Mouse (Mus musculus) heart, adult 9 months (tissue): Measurements from ENCODE around the gene Cmc2.

Source experiments
- DNase-seq, 2 experiments: peaks; one replicate each; pipeline ENCODE4 v3.0.0; 2022; ENCODE audit warnings: low spot score in 2 of 2

Cmc2 gene

GRCm38 (mm10) chr8:116921337-116922059, at the start of gene Cmc2, which contains the start of gene Cenpn:
Gene Cmc2 (minus strand): TSS chr8:116921455.
Gene Cenpn (plus strand): TSS chr8:116921730.
- DNase-seq, result peak; percentile 88 to 93

DNA sequence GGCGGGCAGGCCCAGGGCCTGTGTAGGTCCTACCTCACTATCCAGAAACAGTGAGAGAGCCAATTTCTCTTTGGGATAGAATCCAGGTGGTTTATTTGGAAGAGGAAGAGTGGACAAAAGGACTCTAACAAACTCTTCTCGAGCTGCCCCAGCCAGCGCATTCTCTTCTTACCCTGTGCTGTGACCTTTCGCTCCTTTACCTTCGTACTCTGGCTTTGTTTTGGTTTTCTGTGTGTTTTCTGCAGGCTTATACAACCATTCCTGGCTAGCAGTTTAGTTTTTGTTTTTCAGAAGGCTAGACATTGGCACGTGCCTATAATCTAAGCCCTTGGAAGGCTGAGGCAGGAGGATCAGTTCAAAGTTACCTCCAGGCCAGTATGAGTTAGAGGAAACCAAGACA, 48.3 kb upstream of the Cmc2 start:
- no peak for DNase-seq

DNA sequence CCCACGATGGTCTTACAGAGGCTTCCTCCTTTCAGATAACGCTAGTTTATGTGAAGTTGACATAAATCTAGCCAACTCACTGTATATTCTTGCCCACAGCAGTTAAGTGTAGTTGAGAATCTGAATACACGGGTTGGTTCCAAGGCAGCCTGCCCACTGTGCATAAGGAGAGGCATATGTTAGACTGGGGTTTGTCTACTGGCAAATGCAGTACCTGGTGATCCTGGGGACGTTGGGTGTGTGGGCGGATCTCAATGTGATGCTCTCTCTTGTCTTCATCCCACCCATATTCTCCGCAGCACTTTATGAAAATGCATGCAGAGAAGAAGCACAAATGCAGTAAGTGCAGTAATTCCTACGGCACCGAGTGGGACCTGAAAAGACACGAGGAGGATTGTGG, 33.2 kb upstream of the Cmc2 start:
- DNase-seq, result no peak

GRCm38 (mm10) chr8:116952428-116952827, 31.2 kb upstream of the Cmc2 start:
- no peak for DNase-seq

DNA sequence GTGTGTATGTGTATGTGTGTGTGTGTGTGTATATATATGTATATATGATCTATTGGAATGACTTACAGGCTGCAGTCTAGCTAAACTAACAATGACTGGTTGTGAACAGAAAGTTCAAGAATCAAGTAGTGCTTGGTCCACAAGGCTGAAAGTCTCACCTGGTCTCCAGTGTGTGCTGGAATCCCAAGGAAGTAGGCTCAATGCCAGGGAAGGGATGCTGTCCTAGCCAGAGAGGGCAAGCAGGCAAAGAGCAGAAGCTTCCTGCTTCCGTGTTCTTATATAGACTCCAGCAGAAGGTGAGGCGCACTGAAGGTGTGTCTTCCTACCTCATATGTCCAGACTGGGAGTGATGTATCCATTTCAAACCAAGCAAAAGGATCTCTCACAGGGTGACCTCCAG, 30.5 kb upstream of the Cmc2 start:
- no peak for DNase-seq

- no peak for DNase-seq
Observed at GRCm38 (mm10) chr8:116951369-116951768, 30.1 kb upstream of the Cmc2 start.

- no peak for DNase-seq
Observed at GRCm38 (mm10) chr8:116947589-116947988, 26.3 kb upstream of the Cmc2 start.

DNA sequence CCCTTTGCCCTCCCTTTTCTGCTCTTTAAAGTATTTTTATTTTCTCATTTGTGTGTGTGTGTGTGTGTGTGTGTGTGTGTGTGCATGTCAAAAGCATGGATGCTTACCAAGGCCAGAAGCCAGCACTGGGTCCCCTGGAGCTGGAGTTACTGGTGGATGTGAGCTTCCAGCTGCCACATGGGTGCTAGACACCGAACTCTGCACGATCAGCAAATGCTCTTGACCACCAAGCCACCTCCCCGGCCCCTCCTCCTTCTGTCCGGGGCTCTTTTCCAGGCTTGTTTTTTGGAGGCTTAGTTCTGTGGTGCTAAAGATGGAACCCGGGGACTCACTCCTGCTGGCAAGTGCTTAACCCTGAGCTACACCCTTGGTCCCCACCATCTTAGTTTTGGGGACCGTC, 25.6 kb upstream of the Cmc2 start:
- peak; percentile 27 to 31 for DNase-seq

DNA sequence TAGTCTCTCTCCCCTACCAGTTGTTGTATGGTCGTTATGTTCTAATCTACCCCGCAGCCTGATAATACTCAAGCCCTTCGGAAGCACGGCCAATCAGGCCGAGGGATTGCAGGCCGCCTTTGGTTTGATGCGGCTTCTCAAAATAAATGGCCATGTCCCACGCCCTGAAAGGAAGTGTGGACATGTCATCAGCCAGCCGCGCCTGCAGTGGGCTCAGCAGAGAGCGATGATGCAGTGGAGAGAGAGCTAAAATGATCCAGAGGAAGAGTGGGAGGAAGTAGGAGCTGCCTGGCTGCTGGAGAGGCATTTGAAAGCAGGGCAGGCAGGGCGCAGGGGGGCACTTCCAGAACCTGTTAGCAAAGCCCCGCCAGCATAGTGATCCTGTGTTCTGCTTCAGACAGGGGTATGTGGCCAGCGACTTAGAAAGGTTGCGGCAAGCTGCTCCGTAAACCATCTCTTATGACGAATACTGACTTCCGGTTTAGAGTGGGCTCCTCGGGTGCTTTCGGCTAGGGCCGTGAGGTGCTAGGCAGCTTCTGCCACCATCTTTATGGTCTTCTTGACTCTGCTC, 25.1 kb upstream of the Cmc2 start:
- DNase-seq, result peak; percentile 62 to 67

DNA sequence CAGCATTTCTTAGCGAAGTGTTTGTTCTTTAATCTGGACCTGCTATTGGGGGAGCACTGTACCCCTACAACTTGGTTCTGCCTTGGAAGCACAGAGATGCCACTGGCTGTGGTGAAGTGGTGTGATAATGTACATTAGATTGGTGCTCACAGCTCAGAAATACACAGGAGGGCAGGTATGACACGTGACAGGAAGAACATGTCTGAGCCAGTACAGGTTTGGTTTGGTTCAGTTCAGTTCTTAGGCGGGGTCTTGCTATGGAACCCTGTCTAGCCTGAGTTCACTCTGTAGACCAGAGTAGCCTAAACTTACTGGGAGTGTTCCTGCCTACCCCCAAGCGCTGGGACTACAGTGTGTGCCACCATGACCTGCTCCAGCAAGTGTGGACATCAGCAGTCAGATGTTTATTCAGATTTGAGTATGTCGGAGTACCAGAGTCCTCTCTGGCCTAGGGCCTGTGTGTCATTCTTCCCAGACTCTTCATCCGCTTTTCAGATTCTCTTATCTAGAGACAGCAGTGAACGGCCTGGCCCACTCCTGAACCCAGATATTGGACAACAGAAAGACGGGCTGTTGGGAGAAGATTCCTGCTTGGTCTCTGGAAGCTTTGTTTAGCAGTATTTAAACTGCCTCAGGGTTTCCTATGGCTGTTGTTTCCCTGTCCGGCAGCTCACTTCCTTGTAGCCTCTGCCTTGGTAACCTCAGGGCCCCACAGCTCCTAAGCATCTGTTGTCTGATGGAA, 24.1 kb upstream of the Cmc2 start:
- no peak for DNase-seq

DNA sequence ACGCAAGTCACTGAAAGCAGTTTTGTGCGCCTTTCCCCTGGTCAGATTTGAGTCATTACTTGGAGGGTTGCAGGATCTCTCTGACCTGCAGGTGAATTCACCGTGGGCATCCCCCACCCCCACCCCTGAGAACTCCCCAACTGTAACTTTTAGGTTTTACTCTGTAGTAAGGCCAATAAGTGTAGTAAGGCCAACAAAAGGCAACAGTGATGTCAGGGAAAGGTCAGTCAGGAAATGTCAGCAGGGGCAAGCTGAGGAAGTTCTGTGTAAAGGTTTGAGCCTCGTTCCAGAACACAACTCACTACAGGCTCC, 23.1 kb upstream of the Cmc2 start:
- DNase-seq, result no peak

DNA sequence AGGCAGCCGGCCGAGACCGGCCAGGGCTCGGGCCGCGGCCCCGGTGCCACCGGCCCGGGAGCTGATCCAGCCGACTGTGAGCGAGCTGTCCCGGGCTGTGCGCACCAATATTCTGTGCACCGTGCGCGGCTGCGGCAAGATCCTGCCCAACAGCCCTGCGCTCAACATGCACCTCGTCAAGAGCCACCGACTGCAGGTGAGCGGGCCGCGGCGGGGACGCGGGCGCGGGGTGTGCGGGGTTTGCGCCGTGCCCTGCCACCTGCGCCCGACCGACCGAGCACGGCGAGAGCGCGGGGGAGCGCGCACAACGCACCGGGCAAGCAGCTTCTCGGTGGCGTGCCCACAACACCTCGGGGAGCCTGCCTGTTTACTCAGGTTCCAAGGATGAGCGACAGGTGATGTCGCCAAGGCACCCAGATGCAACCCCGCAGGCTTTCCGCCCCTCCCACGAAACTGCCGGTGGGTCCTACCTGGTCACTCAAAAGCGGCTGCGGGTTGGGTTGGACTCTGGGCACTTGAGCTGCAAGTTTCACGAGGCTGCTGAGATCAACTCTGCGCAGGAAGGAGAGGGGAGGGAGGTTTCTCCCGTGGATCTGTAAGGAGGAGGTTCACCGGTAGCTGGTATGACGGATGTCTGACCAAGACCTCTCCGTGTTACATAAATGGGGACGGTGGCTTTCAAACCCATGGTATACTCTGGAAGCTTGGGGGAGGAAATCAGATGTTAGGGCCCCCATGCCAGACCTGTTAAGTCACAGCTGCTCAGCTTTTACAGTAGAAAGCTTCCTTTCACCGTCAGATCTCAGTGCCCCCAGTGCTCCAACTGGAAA, 22.5 kb upstream of the Cmc2 start:
- DNase-seq, result peak; percentile 7 to 23

GRCm38 (mm10) chr8:116943161-116943554, 21.9 kb upstream of the Cmc2 start, which contains the start of gene Atmin:
Gene Atmin (plus strand): TSS chr8:116943393.
- peak; percentile 78 to 83 for DNase-seq

DNA sequence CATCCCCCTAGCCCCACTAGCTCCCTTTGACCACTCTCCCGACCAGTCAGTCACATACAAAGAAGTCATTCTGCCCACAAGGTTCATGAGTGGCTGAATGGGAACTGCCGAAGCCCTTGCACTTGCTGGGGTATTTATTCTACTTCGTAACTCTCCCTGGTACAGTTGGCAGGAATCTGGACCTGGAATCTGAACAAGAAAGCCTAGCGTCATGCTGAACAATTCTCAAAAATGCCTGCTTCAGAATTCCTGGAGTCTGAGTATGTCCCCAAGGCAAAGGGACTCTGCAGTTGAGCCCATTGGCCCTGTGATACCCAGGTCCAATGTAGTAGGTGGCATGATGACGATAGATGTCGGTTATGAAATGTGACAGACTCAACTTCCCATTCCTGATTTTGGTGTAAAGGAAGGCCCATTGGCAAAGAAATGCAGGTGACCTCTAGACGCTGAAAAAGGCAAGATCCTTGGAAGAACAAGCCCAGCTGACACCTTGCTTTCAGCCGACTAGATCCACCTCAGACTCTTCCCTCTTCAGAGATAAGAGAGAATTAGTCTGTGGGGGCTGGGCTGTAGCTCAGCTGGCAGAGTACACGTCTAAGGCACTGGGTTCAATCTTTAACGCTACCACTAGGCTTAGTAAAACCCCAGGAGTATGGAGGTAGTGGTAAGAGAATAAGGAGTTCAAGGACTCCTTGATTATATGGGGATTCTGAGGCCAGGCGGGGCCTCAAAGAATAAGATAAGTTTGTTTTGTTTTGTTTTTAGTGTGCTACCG, 21.2 kb upstream of the Cmc2 start:
- no peak for DNase-seq

- no peak for DNase-seq
Observed at GRCm38 (mm10) chr8:116935506-116935905, 14.3 kb upstream of the Cmc2 start.

DNA sequence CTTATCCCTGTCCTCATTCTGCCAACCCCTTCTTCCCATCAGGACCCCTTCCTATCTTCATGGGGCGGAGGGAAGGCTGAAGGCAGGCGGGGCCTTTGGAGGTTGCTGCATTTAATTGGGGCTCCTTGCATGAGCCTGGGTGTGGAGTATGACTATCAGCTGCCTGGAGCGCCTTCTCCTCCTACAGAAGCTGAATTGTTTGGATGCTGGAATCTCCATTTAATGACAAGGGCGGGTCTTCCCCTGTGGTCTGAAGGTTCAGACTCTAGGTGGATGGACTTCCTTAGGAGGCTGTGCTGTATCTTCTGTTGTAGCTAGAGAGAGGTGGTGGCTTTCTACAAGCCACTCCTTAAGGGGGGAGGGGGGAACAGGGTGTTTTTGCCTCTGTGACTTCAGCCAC, 13.7 kb upstream of the Cmc2 start:
- DNase-seq, result no peak

- DNase-seq, result no peak
Observed at GRCm38 (mm10) chr8:116928588-116928987, 7.3 kb upstream of the Cmc2 start.

GRCm38 (mm10) chr8:116927880-116928279, 6.6 kb upstream of the Cmc2 start:
- no peak for DNase-seq

- DNase-seq, result no peak
Observed at GRCm38 (mm10) chr8:116923526-116923925, 2.3 kb upstream of the Cmc2 start.

GRCm38 (mm10) chr8:116922060-116922757, 954 bp upstream of the Cmc2 start:
- DNase-seq, result no peak

DNA sequence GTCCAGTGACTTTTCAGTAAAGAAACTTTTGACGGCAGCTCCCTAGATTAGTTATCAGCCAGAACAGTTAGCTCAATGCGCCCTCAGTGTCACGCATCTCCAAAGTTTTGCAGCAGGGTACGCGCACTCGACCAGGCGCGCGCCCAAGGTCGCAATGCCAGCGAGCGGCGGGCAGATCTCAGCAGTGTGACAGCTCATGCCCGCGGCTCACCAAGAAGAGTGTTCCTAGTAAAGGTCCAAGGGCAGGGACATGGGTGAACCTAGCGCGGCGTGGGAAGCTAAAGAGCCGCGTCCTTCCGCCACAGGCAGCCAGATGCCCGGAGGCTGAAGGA, 284 bp downstream of the Cmc2 start:
- DNase-seq, result no peak
